Mouse (Mus musculus): Measurements from ENCODE around the gene Ccdc117.

Gene Ccdc117

DNA sequence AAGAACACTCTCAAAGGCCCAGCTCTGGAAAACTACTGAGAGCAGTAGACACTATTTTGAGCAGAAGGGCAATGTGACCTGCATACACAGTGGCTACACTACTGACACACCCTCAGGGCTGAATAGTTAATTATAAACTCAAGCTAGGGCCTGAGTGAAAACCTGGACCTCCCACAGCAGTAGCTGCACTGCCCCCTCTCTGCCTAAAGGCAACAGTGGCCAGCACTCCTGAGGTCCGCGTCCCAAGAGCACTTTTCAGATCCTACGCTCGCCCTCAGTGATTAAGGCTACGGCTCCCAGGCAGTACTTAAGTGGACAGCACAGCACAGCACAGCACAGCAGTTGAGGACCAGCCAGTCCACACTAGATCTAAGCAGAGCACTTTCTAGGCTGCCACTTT lies 8.9 kb downstream of the Ccdc117 start:
- DNase-seq (ENCODE audit: extremely low read depth, insufficient read length, low spot score), result no peak

DNA sequence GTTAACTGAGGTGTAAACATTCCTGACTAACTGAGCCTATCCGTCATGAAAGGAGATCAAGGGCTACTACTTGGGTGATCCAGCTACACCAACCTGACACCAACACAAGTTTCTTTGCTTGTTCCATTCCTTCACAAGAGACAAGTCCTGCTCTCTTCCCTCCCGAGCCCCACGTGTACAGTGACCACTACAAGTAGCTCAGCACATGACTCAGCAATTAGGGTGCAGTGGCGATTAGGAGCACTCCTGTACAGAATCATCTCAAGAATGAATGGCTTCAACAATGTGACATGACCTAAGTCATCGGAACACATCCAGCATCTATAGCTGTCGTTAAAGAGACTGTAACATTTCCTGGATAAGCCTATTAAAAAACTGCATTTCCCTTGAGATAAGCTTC lies 11.3 kb downstream of the Ccdc117 start:
- no peak for DNase-seq (ENCODE audit: extremely low read depth, insufficient read length, low spot score)

DNA sequence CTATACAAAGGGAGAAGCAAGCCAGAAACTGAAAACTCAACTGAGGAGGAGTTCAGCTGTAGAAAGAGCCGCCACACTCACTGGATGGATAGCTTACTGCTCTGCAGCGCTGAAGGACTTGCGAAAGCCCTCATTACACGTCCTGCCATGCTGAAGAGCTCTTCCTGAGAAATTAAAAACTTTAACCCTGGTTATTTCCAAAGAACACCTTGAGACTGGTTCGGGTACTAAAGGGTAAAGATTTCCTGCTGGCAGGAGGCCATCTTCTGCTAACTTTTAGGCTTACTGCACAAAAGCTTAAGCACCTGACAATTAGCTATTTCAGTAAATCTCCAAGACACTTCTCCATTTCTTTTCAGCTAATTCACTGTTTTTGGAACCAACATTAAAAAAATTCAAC lies 11.8 kb downstream of the Ccdc117 start:
- DNase-seq (ENCODE audit: extremely low read depth, insufficient read length, low spot score), result no peak

GRCm38 (mm10) chr11:5528841-5529240 lies 13.1 kb downstream of the Ccdc117 start:
- no peak for DNase-seq (ENCODE audit: extremely low read depth, insufficient read length, low spot score)

- DNase-seq (ENCODE audit: extremely low read depth, insufficient read length, low spot score), result peak; percentile 36
Measured at GRCm38 (mm10) chr11:5527865-5528523, 14.0 kb downstream of the Ccdc117 start.

- no peak for DNase-seq (ENCODE audit: extremely low read depth, insufficient read length, low spot score)
Measured at GRCm38 (mm10) chr11:5526573-5527439, 15.2 kb downstream of the Ccdc117 start.

- no peak for DNase-seq (ENCODE audit: extremely low read depth, insufficient read length, low spot score)
Measured at GRCm38 (mm10) chr11:5525418-5525817, 16.6 kb downstream of the Ccdc117 start.

DNA sequence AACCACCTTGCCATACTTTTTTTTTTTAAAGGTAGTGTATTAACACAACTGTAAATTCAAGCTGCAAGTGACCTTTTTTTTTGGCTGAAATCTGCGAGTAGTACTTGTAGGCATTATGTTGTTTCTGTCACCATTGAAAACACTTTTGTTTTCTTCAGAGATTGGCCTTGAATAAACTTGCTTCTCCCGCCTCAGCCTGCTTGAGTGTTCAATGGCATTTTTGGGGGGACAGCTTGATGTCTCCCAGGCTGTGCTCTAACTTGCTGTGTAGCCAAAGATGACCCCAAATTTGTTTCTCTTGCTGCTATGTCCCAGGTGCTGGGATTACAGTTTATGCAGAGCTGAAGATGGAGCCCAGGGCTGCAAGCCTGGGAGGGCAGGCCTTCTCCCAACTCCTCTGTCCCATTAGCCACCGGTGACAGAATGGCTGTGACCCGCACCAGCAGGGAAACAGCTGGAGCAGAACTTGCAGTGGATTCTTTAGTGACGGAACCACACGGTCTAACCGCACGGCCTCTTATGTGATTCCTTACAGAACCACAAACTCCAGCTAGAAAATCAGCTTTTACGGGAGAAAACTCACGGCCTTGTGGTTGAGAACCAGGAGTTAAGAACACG lies 19.1 kb downstream of the Ccdc117 start:
- DNase-seq (ENCODE audit: extremely low read depth, insufficient read length, low spot score), result no peak

GRCm38 (mm10) chr11:5521516-5522291 lies 20.3 kb downstream of the Ccdc117 start:
- DNase-seq (ENCODE audit: extremely low read depth, insufficient read length, low spot score), result peak; percentile 75

DNA sequence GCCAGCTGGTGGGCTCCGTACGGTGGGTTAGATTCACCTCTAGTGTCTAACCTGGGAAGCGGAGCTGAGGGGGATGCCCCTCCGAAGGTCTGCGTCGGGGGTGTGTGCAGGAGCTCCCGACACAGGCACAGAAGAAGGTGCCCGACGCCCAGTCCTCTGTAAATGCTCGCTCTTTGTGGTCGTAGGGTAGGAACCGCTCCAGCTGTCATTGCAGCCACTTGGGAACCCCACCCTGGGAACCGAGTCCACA lies 20.8 kb downstream of the Ccdc117 start:
- DNase-seq (ENCODE audit: extremely low read depth, insufficient read length, low spot score), result no peak

DNA sequence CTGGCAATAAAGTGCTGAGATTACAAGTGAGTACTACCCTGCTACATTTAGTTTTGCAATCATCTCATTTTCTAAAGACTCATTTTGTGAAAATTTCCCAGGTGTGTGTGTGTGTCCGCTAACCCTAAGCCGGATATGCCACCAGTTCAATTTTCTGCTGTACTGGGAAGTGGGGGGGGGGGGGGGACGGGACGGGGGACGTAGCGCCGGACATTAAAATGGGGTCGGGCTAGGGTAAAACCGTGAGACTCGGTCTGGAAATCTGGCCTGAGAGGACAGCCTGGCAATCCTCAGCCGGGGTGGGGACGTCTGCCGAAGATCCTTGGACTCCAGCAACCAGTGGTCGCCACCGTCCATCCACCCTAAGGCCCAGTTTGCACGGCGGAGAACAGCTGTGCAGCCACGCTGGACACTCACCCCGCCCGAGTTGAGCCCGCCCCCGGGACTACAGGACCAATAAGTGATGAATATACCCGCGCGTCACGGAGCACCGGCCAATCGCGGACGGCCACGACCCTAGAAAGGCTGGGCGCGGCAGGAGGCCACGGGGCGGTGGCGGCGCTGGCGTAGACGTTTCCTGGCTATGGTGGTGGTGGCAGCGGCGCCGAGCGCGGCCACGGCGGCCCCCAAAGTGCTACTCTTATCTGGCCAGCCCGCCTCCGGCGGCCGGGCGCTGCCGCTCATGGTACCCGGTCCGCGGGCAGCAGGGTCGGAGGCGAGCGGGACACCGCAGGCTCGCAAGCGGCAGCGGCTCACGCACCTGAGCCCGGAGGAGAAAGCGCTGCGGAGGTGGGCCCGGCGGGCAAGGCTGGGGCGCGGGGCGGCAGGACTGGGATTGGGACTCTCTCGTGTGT lies 21.3 kb downstream of the Ccdc117 start, which contains the start of gene Xbp1:
Xbp1 (plus strand) TSS at position 248 of the 854 bp plus-strand sequence.
- peak; percentile 96 for DNase-seq (ENCODE audit: extremely low read depth, insufficient read length, low spot score)

GRCm38 (mm10) chr11:5519681-5520080 lies 22.3 kb downstream of the Ccdc117 start:
- no peak for DNase-seq (ENCODE audit: extremely low read depth, insufficient read length, low spot score)

GRCm38 (mm10) chr11:5517346-5517745 lies 24.6 kb downstream of the Ccdc117 start:
- DNase-seq (ENCODE audit: extremely low read depth, insufficient read length, low spot score), result no peak

DNA sequence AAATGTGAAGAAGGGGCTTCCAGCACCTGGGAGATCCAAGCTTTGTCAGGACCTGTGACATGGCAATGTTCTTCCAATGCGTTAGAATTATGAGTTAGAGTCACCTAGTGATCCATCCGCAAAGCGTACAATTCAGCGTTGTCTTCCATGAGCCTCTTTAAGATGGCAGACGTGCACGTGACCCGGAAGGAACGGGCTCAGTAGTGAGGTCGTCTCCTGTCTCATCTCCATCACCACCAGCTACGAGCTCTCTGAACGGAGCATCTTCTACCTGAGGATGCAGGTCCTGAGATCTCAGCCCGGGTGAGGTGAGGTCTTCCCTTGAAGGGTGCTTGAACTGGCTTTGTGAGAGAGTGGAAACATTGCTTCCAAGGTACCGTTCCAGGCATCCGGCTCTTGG lies 25.4 kb downstream of the Ccdc117 start:
- no peak for DNase-seq (ENCODE audit: extremely low read depth, insufficient read length, low spot score)

DNA sequence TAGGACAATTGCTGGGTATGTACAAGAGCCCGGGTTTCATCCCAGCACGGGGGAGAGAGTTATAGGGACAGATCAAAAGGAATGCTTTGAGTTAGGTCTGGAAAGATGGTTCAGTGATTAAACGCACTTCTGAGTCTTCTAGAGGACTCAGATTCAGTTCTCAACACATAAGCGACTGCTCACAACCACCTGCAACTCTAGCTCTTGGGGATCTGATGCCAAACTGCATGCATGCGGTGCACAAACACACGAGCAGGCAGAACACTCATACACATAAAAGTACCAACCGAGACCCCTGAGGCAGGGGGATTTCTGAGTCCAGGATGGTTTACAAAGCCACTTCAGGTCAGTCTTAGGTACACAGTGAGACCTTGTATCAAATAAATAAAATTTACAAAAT lies 25.8 kb downstream of the Ccdc117 start:
- DNase-seq (ENCODE audit: extremely low read depth, insufficient read length, low spot score), result no peak

DNA sequence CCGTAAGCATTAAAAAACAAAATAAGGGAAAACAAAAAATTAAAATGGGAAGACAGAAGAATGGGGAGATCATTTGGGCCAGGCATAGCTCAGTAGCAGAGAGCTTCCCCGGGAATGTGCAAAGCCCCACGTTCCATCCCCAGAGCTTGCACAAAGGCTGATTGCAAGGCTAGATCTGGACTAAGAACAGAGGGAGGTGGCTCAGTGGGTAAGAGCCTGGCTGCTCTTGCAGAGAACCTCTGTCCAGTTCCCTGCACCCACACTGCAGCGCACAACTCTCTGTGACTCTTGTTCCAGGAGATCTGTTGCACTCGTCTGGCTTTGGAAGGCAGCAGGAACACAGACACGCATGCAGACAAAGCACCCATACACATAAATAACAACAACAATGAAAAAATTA lies 26.3 kb downstream of the Ccdc117 start:
- DNase-seq (ENCODE audit: extremely low read depth, insufficient read length, low spot score), result no peak

GRCm38 (mm10) chr11:5515196-5515595 lies 26.8 kb downstream of the Ccdc117 start:
- DNase-seq (ENCODE audit: extremely low read depth, insufficient read length, low spot score), result no peak

DNA sequence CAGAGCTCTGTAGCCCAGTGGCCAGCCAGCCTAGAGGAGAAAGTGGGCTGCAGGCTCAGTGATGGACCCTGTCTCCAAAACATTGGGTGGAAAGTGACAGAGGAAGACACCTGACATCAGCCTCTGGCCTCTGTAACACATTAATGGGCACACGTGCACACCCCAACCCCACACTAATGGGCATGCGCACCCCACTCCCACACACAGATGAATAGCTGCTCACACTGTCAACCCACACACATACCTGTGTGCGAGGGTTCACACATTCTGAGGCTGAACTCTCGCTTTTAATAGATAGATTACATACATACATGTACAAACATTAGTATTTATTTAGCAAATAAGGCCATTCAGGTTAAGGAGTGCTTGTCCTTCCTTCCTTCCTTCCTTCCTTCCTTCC lies 27.9 kb downstream of the Ccdc117 start:
- DNase-seq (ENCODE audit: extremely low read depth, insufficient read length, low spot score), result no peak

- DNase-seq (ENCODE audit: extremely low read depth, insufficient read length, low spot score), result no peak
Measured at GRCm38 (mm10) chr11:5512961-5513360, 29.0 kb downstream of the Ccdc117 start.

GRCm38 (mm10) chr11:5512099-5512725 lies 29.8 kb downstream of the Ccdc117 start:
- no peak for DNase-seq (ENCODE audit: extremely low read depth, insufficient read length, low spot score)

Measured in 3134 (cell line).